Mouse (Mus musculus): ENCODE data around the gene Cep72.
"Not testable (repeated sequence)": the region's sequence is repeated elsewhere in the genome, so short reads cannot be mapped to it uniquely, and the experiment has no call there.

Gene Cep72

DNA sequence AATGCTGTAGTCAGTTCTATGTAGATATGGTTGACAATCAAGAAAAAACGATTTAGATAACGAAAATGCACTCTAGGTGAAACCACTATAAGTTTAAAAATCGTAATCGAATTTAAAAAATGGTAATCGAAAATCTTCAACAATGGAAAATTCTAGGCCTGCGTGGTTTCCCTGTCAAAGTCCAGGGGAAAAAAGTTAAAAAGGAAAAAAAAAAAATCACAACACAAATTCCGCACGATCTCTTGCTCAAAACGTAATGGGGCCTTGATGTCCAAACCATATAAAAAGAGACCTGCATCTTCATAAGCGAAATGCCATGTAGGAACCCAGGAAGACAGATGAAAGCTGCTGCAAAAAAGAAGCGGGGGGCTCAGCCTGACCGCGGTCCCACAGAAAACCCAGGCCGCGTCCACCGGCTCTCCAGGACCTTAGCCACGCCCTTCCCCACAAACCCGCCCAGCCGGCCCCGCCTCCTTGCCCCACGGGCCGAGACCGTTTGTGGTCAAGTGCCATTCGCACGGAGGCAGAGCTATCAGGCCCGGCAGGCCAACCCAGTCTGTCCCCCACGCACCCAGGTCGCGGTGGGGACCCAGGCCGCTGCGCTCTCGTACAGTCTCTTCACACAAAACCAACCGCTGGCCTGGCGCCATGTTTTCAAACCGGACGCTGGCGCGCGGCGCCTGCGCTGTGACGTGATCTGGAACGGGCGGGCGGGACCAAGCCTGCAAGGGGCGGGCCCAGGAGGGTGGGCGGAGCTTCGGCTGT is at the start of gene Cep72:
TSS of gene Cep72 (minus strand) at position 687 of the 765 bp plus-strand sequence.
- DNase-seq (ENCODE audit: extremely low read depth, low read depth, low spot score), result no peak

DNA sequence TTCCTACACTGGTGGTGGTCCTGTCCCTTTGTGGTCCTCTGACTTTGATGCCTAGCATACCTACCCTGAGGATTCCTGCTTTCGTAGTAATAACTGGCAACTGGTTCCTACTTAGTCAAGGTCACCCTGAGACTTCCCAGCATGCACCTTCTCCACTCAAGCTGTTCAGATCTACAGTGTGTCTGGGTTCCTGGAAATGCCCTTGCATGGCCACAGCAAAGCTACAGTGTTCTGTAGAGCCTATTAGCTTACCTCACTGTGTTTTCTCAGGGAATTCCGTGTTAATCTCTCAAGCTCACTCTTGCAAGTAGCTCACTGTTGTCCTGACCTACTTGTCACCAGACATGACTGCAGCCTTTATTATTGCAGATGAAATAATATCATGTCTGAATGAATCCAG is 45.3 kb upstream of the Cep72 start:
- DNase-seq (ENCODE audit: extremely low read depth, low read depth, low spot score), result no peak

DNA sequence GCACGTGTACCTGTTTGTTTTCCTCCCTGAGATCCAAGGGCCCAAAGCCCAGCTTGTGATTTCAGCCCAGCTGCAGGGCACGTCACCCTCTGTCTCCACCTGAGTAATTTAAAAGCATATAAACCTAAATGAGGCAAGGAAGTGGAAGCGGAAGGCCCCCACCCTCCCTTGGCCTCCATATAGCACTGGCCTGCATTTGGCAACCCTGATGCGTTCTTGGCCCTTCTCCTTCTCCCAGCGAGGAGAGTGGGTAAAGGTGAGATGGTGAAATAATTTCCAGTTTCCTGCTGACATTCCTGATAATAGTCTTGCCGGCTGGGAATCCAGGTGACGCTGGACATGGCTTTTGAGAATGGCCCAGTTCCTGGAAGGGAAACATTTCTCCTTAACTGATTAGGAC is 42.3 kb upstream of the Cep72 start:
- DNase-seq (ENCODE audit: extremely low read depth, low read depth, low spot score), result no peak

DNA sequence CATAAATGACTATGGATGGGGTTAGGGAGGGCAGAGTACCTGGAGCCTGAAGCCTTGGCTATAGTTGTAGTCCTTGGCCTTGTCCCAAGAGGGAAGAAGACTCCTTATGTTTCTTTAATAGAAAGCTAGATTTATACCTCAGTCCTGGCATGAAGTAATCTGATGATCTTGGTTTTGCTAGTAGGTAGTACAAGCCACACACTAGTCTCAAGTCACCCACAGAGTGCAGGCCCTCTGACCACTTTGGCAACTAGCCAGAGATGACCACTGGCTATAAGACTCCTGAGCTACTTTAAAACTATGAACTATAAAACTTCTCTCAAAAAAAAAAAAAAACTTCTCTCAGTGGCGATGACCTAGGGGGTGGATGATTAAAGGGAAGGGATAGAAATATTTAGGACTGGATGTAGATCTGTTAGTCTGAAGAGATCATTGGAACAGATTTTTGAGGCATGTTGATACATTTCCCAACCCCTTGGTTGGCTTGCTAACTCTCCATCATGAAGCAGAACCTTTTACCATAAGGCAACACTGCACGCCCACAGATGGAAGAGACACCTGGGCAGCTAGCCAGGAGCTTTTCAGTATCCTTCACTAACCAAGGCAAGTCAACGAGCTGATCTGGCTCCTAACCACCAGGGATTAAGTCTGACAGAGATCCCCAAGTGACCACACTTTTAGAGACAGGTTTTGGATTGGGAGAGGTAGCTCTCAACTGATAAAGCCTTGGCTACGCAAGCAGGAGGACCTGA is 40.9 kb upstream of the Cep72 start:
- peak; percentile 5 for DNase-seq (ENCODE audit: extremely low read depth, low read depth, low spot score)

DNA sequence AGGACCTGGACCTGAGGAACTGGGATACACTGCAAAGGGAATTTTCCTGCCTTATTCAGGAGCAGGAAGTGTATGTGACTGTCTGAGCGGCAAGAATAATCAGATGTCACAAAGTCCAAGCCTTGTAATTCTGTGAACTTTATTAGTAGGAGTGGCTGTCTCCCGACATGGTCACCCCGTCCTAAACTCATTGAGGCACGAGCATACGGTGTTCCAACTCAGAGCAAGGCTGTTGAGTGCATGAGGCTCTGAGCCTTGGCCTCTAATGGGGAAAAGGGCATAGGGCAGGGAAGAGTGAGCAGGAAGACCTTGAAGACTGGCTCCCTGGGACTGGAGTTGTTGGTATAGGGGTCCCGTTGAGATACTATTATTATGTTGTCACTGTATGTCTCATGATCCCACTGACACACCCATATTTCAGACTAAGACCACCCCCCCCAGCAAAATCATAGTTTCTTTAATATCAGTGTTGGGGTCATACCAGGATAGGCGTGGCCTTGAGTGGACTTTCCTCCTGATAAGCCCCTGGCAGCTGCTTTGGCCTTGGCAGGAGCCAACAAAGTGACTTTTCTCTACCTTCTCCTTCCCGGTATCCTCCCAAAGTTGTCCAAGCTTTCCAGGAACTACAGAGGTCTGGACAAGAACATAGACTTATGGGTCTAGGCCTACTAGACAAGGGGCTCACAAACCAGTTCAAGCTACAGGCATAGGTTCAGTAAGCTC is 40.2 kb upstream of the Cep72 start:
- DNase-seq (ENCODE audit: extremely low read depth, low read depth, low spot score), result no peak

DNA sequence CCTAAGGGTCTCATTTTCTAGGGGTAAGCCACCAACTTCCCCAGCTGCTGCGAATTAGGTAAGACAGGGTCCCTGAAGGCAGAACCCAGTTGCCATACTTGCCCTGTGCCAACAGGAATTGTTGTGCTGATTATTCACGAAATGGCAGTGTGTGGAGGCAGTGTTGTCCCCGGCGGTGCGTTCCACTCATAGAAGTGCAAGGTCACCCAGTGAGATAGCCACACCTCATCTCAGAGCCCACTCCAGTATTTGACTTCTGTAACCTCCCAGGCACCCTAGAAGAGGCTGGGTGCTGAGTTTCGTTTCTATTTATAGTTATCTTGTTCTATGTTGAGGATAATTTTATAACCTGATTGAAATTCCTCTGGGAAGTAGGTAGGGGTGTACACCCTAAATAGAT is 36.8 kb upstream of the Cep72 start:
- DNase-seq (ENCODE audit: extremely low read depth, low read depth, low spot score), result no peak

DNA sequence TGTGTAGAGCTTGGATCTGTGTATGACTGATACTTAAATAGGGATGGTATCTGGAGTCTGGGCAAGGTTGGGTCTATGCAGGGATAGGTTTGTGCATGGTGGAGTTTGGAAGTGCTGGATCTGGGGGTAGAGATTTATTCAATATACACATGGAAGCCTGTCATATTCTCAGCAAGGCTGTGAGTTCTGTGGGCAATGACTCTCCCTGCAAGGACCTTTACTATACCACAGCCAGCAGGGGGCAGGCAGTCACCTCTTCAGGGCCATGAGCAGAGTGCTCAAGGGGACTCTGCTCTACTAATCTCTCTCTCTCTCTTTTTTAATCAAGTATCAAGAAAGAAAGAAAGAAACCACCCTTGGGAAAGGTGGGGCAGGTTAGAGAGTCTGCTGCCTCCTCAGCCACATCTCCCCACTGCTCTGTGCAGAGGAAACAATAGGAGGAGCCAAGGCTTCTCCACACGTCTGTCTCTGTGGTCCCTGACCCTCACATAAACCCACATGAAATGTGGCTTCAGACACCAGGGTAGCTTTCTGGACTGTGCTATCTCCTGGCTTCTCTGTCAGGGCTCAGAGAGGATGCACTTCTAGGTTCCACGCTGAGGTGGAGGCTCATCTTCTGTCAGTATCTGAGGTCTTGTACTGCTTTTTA is 34.7 kb upstream of the Cep72 start:
- no peak for DNase-seq (ENCODE audit: extremely low read depth, low read depth, low spot score)

DNA sequence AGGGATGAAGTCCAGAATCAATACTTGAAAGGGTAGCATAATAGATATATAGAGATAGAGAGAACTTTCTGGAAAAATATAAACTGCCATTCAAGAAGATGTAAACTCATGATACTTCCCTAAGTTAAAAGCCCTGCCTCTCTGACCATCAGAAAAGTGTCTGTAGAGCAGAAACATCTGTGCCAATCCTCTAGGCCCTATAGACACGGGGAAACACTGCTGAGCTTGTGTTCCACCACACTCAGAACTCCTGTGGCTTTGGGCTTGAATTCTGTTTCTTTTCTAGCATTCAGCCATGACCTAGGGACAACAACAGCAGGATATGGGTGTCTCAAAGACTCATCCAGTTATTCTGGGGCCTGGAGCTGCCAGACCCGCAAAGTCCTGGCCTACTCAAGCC is 33.8 kb upstream of the Cep72 start:
- no peak for DNase-seq (ENCODE audit: extremely low read depth, low read depth, low spot score)

DNA sequence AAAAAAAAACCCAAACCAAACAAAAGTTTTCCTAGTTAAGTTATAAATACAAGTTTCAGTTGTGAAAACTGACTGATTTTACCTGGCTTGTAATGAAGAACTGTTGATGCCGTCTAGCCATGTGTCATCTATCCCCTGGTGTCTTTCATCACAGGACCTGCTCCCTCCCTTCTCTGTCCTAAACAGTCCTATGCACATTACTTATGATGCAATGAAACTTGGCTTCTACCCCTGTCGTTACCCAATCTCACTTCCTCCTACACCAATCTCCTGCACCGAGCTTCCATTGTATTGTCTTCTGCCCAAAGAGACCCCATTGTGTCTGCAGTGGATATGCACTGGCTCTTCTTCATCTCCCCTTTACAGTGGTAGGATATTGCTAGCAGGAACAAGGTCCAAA is 28.2 kb upstream of the Cep72 start:
- peak; percentile 49 for DNase-seq (ENCODE audit: extremely low read depth, low read depth, low spot score)

DNA sequence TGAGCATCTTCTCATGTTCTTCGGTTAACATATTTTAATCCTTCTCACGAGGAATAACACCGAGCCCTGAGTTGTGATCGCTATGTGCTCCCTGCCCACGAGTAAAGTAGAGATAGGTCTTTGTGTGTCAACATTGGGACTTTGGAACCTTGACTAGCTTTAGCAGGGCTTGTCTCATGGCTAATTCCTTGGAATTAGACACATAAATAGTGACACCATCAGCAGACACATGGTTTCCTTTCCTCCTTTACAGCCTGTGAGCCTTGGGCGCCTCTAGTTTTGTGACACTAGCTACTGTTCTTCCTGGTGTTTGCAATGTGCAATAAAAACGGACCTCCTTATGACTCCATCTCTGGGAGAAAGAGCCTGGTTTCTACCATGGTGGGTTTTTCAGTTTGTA is 11.3 kb upstream of the Cep72 start:
- DNase-seq (ENCODE audit: extremely low read depth, low read depth, low spot score), result no peak

DNA sequence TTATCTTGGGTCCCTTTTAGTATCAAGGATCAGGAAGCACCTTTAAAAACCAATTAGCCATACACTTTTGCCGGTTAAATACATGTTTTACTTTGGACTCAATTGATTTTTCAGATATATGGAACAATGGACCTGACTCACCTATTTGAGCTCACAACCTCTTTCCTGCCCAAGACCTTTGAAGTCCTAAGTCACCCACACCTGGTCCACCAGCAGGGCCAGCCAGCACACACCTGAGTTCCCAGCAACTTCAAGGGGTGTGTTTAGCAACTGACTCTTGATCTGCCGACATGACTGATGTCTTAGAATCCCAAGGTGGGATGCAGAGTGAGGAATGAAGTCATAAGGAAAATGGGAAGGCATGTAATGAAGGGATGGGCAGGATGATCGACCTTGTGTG is 9.6 kb upstream of the Cep72 start:
- DNase-seq (ENCODE audit: extremely low read depth, low read depth, low spot score), result no peak

DNA sequence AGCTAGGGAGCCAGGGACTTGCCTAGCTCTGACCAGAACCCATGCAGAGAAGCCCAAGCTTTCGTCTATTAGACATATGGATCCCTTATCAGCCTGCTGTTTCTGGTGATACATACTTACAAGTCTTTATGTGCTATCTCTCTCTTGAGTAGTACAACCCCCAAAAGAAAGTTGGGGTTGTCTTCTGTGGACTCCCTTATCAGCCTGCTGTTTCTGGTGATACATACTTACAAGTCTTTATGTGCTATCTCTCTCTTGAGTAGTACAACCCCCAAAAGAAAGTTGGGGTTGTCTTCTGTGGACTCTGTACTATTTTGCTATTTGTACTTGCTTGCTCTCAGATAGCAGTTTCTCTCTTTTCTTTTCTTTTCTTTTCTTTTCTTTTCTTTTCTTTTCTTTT is 9.1 kb upstream of the Cep72 start:
- not testable (repeated sequence) for DNase-seq (ENCODE audit: extremely low read depth, low read depth, low spot score)

DNA sequence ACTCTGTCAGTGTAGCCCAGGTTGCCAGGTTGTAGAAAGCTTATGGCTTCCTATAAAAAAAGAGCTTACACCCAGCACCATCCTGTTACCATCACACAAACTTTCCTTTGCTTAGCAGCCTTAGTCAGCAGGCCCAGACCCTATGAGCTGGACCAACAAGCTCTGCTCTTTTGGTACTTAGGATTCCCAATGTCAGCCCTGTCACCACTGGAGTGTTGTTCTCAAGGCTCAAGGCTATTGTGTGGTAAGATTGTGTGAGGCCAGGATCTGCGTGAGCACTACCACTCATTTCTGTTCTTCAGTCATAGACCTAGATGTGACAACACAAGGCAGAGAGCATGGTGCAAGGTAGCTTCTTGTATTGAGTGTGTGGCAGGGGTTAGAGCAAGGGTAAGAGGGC is 4.5 kb upstream of the Cep72 start:
- no peak for DNase-seq (ENCODE audit: extremely low read depth, low read depth, low spot score)

DNA sequence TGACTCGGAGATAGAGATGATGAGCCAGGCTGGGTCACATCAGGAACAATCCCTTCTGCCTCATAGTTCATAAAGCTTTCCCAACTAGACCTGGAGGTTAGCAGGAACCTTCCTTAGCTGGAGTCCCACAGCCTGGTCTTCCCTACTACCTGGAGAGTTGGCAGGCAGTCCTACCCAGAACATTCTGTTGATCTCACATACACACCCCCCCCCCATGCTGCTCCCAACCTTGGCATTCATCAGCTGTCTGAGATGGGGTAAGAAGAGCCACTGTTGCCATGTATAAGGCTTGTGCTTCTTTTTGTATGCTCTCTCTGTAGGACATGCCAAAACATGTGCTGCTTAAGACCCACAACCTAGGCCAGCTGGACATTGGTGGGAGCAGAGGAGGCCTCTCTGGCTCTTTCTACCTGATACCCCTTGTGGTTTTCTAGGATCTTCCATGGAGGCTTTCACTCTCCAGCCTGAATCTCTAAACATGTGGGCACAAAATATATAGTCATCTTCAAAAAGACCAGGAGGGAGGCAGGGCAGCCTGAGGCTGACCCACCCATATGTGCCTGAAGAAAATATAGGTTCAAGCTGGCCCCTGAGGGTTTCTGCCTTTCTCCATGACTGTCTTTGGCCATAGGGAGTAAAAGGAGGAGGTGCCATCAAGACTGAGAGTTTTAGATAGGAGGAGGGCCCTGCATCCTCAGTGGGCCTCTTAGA is 1.4 kb upstream of the Cep72 start:
- no peak for DNase-seq (ENCODE audit: extremely low read depth, low read depth, low spot score)

DNA sequence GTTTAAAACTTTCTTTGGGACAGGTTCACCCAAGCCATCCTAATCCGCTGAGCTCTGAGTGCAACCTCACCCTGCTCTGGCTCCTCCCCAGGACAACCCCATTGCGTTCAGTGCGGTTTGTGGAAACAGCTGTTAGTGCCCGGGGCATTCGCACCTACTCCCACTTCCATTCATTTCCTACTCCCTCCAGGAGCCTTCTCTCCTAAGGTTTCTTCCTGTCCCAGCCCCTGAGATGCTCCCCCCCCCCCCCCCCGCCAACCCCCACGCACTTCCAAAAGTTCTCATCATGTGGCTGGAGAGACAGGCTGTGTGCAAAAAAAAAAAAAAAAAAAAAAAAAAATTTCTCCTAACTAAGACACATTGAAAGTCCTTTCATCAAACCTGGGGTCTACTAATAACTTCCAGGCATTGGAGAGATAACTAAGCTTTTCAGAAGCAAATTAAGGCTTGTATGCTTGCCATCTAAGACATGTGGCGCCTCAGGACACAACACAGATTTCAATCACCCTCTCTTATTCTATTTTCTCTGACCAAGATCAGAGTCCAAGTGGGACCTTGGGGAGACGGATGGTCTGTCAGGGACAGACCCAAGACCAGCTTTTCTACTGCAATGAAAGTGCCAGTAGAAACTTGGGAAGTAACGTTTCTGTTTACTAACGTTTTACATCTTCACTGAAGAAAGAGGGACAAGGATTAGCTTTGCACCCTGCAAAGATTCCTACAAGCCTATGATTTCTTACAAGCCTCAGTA is 454 bp upstream of the Cep72 start:
- peak; percentile 45 for DNase-seq (ENCODE audit: extremely low read depth, low read depth, low spot score)

DNA sequence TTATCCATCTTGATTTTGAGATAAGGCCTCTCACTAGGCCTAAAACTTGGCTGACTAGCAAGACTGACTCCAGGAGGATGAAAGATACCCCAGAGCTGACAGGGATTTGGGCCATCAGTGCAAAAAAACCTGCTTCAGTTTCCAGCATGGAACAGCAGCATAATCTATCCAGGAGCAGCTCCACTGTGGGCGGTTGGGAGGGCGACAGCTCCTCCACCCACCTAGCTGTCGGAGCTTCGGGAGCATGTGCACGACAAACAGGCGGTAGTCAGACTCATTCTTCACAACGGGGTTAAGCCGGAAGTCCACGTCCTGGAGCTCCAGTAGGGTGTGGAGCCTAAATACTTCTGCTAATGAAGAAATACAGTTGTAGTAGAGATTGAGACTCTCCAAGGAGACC is 4.0 kb downstream of the Cep72 start:
- DNase-seq (ENCODE audit: extremely low read depth, low read depth, low spot score), result no peak

DNA sequence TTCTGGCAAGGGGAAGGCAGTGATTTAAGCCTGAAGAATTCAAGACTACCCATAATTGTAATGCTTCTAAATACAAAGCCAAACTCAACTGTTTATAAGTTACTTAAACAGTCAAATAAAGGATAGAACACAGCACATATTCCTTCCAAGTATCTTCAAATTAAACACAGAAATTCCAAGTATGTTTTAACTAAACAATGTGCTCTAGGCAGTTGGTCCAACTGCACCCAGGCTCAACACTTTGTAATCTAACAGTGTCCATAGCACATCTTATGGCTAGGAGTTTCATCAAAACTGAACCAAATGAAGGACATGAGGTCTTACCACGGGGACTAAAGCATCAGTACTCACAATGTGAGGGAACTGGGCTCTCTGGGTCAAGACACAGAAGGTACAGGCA is 5.9 kb downstream of the Cep72 start:
- no peak for DNase-seq (ENCODE audit: extremely low read depth, low read depth, low spot score)

DNA sequence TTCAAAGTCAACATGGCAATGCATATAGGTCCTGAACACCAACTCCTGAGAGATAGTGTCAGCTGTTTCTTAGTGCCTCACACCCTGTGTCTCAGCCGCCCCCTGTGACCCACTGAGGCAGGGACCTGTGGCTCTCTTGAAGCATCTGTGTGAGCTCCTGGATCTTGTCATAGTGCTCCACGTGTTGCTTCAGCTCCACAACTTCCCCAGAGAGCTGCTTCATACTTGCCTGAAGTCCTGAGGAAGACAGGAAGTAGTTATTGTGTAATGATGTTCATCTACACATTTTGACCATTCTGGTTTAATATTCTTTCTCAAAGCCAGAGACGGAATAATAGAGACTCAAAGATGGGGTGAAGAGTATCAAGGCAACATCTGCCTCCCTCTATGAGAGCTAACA is 22.2 kb downstream of the Cep72 start:
- no peak for DNase-seq (ENCODE audit: extremely low read depth, low read depth, low spot score)

DNA sequence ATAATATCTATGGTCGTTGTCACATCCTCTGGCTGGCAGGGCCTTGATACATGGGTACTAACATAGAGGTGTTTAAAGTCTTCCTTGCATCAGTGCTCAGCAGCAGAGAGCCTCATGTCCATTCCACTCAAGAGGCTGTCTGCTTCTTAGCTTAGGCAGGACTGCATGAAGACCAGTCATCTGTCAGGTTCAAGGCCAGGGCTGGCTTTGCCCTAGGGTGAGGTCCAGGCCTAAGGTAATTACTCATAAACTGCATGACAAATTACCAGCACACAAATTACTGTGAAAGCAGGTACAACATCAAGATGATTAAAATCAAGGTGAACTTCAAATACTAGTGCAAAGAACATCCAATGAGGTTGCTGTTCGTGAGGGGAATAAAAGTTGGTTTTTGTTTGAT is 26.3 kb downstream of the Cep72 start:
- no peak for DNase-seq (ENCODE audit: extremely low read depth, low read depth, low spot score)

DNA sequence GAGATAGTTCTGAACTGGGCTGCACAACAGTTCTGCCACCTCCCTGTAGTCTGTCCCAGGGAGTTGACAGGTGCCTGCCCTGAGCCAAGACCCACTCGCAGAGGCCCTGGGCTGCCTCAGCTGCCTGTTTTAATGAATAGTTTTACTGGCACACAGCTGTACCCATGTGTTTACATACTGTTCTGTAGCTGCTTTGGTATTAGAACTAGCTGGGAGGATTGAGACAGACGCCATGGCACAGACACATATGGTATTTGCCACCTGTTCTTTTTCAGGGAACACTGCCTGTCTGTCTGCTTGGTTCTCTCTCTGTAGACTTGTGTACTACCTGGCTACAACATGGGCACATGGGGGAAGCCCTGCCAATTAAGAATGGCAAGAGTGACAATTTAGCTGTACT is 27.3 kb downstream of the Cep72 start:
- no peak for DNase-seq (ENCODE audit: extremely low read depth, low read depth, low spot score)

All from fat pad, adult 2 months (tissue).